Mouse (Mus musculus): Measurements from ENCODE around the gene Lmf2.

Gene Lmf2

DNA sequence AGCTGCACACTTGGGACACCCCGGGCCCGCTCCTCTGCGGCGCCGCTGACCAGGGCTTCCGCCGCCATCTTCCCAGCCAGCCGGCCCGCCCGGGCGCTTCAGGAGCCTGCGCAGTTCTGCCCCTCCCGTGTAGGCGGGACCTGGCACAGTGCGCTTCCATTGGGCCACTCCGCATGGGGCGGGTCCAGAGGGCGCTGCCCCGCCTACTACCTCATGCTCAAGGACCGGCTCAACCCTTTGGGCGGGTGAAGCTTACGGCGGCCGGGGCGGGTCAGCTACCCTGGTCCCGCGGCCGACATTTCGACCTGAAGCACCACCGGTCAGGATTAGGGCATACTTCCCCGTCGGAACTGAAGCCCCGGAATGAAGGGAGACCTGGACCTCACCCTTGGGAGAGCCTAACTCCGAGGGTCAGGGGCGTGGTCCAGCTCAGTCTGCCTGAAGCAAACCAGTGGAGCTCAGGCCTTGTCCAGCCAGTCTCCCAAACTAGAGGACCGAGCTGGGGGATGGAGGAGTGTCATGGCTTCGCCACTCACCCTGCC lies 40.2 kb downstream of the Lmf2 start, which contains the start of gene Sbf1:
Gene Sbf1 (minus strand): TSS at position 122 of the 542 bp plus-strand sequence.
- peak; percentile 90 for DNase-seq (ENCODE audit: low spot score)

DNA sequence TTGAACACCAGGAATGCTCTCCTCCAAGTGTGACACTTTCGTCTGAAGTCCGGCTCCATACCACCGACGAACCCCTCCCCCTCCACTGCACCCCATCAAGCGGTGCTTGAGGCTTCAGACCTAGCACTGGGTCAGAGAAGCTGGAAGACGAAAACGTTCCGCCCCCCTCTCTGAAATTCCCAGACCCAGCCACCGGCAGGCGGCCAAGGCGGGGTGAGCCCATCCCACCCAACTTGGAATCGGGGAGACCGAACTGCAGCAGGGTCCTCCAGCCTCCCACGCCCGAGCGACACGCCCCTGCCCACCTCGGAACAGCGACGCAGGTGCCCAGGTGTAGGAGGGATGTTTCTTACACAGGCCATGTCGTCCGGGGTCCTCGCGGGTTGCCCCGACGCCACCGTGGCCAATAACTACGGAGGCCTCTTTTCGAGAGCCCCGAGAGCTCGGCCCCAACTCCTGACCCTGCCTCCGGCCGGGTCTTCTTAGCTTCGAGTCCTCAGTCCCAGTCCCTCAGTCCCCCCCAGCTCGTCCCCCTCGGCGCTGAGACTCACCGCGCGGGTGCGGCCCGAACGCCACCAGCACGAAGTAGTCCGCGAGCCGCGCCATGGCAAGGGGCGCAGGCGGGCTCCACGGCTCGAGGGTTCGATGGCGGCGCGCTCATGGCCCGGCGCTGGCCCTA lies 40.8 kb downstream of the Lmf2 start:
- DNase-seq (ENCODE audit: low spot score) = no peak

DNA sequence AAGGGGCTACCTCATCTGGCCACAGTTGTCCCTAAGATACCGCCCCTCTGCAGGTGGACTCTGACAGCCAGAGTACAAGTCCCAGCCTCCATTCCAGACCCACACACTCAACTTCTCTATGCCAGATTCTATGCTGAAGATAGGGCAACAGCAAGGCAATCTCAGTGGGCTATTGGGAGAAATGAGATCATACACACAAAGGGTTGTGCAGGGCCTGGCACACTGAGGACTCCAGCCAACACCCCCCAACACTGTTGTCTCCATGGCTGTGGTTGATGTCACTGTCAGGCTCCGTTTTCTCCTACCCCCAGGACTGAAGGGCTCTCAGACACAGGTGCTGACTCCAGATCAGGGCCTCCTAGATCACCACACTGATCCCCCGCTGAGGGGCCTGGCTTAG lies 41.4 kb downstream of the Lmf2 start:
- DNase-seq (ENCODE audit: low spot score) = no peak

DNA sequence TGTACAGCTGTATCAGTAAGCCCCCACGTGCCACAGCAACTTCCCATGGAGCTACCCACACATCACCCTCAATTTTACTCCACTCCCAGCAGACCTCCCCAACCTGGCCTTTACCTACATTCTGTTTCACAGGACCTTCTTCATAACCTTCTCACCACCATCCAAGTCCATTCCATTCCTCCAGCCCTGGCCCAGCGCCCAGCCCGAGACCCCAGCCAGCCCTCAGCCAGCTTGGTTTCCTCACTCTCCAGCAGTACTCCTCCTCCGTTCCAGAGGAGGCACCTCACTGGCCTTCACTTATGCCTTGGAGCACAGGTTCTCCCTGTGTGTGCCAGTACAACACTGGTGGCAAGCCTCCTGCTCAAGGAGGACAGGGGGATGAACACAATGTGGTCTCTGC lies 42.1 kb downstream of the Lmf2 start:
- no peak for DNase-seq (ENCODE audit: low spot score)

DNA sequence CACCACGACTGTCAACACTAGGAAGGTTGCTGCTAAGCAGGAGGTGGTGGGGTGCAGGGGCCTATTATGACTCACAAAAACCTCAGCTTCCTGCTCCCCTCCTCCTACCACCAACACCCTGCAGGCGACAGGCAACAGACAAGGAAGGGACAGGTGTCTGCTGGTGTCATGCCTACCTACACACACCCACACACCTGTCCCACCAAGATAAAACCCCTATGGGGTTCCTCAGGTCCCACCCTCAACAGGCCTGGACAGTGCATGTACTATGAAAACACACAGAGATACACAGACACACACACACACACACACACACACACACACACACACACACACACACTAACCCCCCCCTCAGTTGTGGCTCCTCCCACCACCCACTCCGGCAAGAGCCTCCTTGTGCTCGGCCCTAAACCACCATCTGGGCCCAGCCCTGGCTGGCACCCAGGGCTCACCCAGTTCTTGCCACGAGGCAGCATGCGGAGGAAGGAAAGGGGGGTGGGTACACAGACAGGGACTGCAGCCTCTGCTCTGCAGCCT lies 45.4 kb downstream of the Lmf2 start:
- DNase-seq (ENCODE audit: low spot score) = no peak

DNA sequence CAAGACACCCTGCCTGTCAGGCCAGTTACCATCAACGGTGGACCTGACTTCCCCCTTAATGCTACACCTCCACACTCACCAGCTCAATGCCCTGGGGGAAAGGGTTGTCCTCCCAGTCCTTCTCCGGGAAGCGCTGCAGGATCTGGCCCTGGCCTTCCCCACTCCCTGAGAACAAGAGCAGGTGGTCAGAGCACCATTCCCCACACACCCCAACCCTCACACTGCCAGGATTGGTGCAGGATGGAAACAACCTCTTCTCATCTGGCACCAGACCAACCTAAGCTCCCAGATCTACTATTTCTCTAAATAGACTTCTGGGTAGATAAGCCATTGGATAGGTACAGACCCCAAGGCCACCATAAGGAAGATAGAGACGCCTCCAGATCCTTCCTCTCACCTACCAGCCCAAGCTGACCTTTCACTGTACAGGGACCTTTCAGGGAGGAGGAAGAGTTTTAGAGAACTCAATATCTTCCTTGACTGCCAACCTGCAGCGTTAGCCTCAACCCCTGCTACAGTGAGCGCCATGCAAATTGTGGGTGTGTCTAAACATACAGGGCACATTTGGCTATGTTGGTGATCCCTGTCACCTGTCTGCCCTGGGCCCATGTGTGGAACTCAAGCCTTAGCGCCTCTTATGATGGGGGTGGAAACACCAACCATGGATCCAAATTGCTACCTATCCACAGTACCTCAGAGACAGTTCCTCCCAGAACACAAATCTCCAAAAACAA lies 46.9 kb downstream of the Lmf2 start:
- DNase-seq (ENCODE audit: low spot score) = no peak

DNA sequence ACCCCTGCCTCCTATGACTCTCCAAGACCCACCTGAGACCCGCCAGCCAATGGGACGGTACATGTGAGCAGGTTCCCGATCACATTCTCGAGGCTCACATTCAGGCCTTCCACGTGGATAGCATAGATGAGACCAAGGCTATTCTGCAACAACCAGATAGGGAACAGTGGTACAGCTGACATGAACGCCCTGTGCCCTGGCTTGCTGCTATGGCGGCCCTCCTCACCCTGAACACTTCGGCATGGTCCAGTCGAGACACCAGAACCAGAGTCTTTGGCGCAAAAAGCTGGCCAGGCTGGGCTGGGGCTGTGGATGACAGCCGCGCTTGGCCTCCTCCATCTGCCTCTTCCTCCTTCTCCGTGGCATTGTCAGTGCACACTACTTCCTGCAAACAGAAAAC lies 48.0 kb downstream of the Lmf2 start:
- no peak for DNase-seq (ENCODE audit: low spot score)

DNA sequence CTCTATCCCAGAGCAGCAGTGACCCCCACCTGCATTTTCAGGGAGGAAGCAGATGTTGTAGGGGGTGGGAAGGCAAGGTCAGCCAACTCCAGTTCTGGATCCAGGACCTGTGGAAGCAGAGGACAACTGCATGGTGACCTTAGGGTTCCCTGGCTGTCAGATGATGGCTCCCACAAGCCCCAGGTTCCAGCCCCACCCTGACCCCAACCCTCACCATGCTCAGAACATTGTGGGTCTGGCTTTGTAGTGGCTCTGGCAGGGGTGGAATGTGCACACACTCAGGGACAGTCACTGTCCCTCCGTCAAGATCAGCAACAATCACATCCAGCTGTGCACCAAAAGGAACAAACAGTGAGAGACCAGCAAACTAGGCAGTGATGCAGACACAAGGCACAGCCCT lies 49.5 kb downstream of the Lmf2 start:
- DNase-seq (ENCODE audit: low spot score) = no peak

Measured in ovary, postnatal 10 days (tissue).